Comparison of ENCODE assay signal across 8 mouse cellular contexts in genomic region chr14:74847311-74848133, GRCm38 (mm10).
DNase-seq lines count a peak whose midpoint lies in the region; ATAC-seq lines count a peak whose summit lies in the region.

No protein-coding gene starts in this region.

- WGBS in intestine, embryonic 15.5 days, result 62% methylated on average over 14 of the region's 14 CpGs

- no peak overlapping the region for H3K4me2 ChIP-seq in intestine, embryonic 15.5 days (replicated peaks)

- no peaks in the 10 kb centered on the region for H3K27me3 ChIP-seq in intestine, embryonic 15.5 days (replicated peaks)

- ATAC-seq in intestine, embryonic 15.5 days, result peak; percentile 44

- no peak overlapping the region for H3K27ac ChIP-seq in intestine, embryonic 15.5 days

- no peaks in the 10 kb centered on the region for H3K36me3 ChIP-seq in intestine, embryonic 15.5 days

- no peak overlapping the region for H3K9ac ChIP-seq in intestine, embryonic 15.5 days

- no peak overlapping the region for H3K4me3 ChIP-seq in intestine, embryonic 15.5 days (replicated peaks)

- peak; percentile 19 for DNase-seq in kidney, adult 9 months
- no peak for DNase-seq in kidney, adult 8-10 months
- DNase-seq in lung, postnatal 10 days, result peak; percentile 37
- peak; percentile 71 to 79 for DNase-seq in thymus, postnatal 10 days (ENCODE audit: low spot score in 2 of 2)
- no peak for DNase-seq in layer of hippocampus, adult 18-20 months (ENCODE audit: low spot score in 2 of 2)
- DNase-seq in ovary, postnatal 10 days (ENCODE audit: low spot score), result no peak
- no peak for DNase-seq in embryo, embryonic 10 days (ENCODE audit: low spot score)

- H3K4me1 ChIP-seq in intestine, embryonic 15.5 days (replicated peaks), result peaks cover 14% of the 10 kb centered on the region

- no peaks in the 10 kb centered on the region for H3K9me3 ChIP-seq in intestine, embryonic 15.5 days

Comparison
In these comparisons a context has a peak if more than half of its experiments do, and no peak if none do; other contexts are left out.
1. DNase-seq: peak in kidney, adult 9 months (single experiment), lung, postnatal 10 days (single experiment) and thymus, postnatal 10 days (2 of 2); none in kidney, adult 8-10 months (0 of 2), layer of hippocampus, adult 18-20 months (0 of 2), ovary, postnatal 10 days (single experiment) and embryo, embryonic 10 days (single experiment).